Mouse (Mus musculus): ENCODE results near the gene Isg20.

Isg20 gene

GRCm38 (mm10) chr7:78904175-78904574, 9.0 kb upstream of the Isg20 start:
- no peak for DNase-seq (ENCODE audit: low spot score)

GRCm38 (mm10) chr7:78909026-78909425, 4.2 kb upstream of the Isg20 start:
- DNase-seq (ENCODE audit: low spot score), result no peak

- DNase-seq (ENCODE audit: low spot score), result peak; percentile 16
Observed at GRCm38 (mm10) chr7:78910336-78911098, 2.7 kb upstream of the Isg20 start.

GRCm38 (mm10) chr7:78911209-78911608, 2.0 kb upstream of the Isg20 start:
- no peak for DNase-seq (ENCODE audit: low spot score)

GRCm38 (mm10) chr7:78912253-78912973, 811 bp upstream of the Isg20 start:
- peak; percentile 55 for DNase-seq (ENCODE audit: low spot score)

GRCm38 (mm10) chr7:78913649-78914544, 673 bp downstream of the Isg20 start:
- peak; percentile 60 for DNase-seq (ENCODE audit: low spot score)

- no peak for DNase-seq (ENCODE audit: low spot score)
Observed at GRCm38 (mm10) chr7:78914545-78914845, 1.3 kb downstream of the Isg20 start.

GRCm38 (mm10) chr7:78914896-78915510, 1.8 kb downstream of the Isg20 start:
- no peak for DNase-seq (ENCODE audit: low spot score)

- DNase-seq (ENCODE audit: low spot score), result no peak
Observed at GRCm38 (mm10) chr7:78918686-78919085, 5.5 kb downstream of the Isg20 start.

GRCm38 (mm10) chr7:78922506-78922905, 9.3 kb downstream of the Isg20 start:
- DNase-seq (ENCODE audit: low spot score), result no peak

- DNase-seq (ENCODE audit: low spot score), result peak; percentile 27
Observed at GRCm38 (mm10) chr7:78924300-78924699, 11.1 kb downstream of the Isg20 start.

- no peak for DNase-seq (ENCODE audit: low spot score)
Observed at GRCm38 (mm10) chr7:78924796-78925195, 11.6 kb downstream of the Isg20 start.

- no peak for DNase-seq (ENCODE audit: low spot score)
Observed at GRCm38 (mm10) chr7:78925680-78926079, 12.5 kb downstream of the Isg20 start.

GRCm38 (mm10) chr7:78926156-78926555, 12.9 kb downstream of the Isg20 start:
- no peak for DNase-seq (ENCODE audit: low spot score)

GRCm38 (mm10) chr7:78927266-78927665, 14.0 kb downstream of the Isg20 start:
- no peak for DNase-seq (ENCODE audit: low spot score)

- DNase-seq (ENCODE audit: low spot score), result no peak
Observed at GRCm38 (mm10) chr7:78938957-78939602, 25.9 kb downstream of the Isg20 start.

GRCm38 (mm10) chr7:78940971-78941370, 27.7 kb downstream of the Isg20 start:
- no peak for DNase-seq (ENCODE audit: low spot score)

- no peak for DNase-seq (ENCODE audit: low spot score)
Observed at GRCm38 (mm10) chr7:78942544-78942943, 29.3 kb downstream of the Isg20 start.

GRCm38 (mm10) chr7:78953886-78954572, 40.8 kb downstream of the Isg20 start:
- no peak for DNase-seq (ENCODE audit: low spot score)

GRCm38 (mm10) chr7:78954619-78955018, 41.4 kb downstream of the Isg20 start:
- no peak for DNase-seq (ENCODE audit: low spot score)

- no peak for DNase-seq (ENCODE audit: low spot score)
Observed at GRCm38 (mm10) chr7:78955086-78955485, 41.9 kb downstream of the Isg20 start.

All from T-cell, adult 2 months (primary cell).